Mouse (Mus musculus) left cerebral cortex, adult 9 months (tissue): Measurements from ENCODE around the gene Pcnx.
A peak's percentile ranks its signal among the peaks of the same experiment; 100 is the strongest.

Source experiments
- DNase-seq, 2 experiments: peaks; one replicate each; pipeline ENCODE4 v3.0.0; 2022; ENCODE audit warnings: low spot score in 2 of 2

The Pcnx gene

DNA sequence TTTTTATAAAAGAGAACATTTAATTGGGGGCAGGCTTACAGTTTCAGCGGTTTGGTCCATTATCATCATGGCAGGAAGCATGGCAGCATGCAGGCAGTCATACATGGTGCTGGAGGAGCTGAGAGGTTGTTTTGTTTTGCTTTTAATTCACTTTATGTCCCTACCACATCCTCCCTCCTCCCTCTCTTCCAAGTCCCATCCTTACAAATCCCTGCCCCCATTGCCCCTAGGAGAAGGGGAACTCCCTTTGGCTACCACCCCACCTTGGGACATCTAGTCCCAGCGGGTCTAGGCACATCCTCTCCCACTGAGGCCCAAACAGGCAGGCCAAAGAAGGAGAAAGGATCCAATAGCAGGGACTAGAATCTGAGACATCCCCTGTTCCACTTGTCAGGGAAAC, 44.6 kb downstream of the Pcnx start:
- no peak for DNase-seq

DNA sequence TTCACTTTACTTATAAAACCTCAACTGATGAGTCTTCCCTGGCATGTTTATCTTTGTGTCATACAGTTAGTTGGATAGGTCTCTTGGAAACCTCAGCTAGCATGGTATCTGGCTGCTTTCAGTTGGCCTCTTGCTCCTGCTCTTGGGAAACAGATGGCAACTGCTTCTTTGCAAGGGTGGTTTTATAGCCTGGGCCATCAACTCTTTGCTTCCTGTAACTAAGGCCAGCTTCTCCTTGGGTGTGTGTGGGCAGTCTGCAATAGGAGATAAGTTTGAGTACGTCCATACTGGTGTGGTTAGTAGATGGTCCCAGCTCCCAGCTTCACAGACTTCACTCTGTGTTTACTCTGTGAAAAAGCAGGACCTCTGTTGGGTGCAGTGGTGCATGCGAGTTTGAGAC, 46.0 kb downstream of the Pcnx start:
- no peak for DNase-seq

DNA sequence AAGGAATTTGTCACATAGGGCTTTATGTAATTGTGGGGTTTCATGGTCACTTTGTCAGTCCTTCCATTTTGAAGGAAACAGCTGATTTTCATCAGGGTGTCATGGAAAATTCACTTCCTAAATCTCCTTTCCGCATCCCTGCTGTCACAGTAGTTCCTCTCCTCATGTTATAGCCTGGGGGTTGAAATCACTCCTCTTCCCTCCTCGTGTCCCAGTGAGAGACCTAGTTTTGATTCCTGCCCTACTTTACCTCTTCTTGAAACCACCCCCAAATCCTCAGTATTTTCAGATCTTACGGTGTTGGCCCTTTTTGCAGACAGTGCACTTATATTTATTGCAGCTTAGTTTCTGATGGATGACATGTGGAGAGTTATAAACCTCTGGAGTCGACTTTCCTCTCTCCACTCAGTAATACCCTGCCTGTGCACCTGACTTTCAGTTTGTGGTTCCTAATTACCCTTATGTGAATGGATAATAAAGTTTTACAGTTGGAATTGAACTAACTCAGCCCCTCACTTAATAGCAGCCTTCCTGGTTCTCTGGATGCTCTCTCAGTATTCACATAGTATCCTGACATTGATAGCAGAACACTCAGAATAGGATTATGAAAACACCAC, 48.0 kb downstream of the Pcnx start:
- DNase-seq = no peak

DNA sequence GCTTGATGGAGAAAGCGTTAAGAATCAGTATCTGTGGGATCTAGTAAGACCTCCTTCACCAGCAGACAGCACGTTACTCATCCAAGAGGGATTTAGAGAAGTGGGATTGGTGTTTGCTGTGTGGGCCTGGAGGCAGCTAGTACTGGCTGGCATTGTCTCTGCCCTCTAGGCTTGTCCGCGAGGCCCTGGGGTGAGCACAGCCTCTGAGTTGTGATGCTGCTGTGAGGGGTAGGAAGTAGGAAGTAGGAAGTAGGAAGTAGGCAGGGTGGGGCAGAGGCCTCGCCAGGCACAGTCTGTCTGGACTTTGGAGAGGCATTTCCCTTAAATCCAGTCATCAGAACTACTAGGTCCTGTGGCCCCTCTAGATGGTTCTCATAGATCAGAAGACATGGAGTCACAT, 50.6 kb downstream of the Pcnx start:
- DNase-seq = no peak

DNA sequence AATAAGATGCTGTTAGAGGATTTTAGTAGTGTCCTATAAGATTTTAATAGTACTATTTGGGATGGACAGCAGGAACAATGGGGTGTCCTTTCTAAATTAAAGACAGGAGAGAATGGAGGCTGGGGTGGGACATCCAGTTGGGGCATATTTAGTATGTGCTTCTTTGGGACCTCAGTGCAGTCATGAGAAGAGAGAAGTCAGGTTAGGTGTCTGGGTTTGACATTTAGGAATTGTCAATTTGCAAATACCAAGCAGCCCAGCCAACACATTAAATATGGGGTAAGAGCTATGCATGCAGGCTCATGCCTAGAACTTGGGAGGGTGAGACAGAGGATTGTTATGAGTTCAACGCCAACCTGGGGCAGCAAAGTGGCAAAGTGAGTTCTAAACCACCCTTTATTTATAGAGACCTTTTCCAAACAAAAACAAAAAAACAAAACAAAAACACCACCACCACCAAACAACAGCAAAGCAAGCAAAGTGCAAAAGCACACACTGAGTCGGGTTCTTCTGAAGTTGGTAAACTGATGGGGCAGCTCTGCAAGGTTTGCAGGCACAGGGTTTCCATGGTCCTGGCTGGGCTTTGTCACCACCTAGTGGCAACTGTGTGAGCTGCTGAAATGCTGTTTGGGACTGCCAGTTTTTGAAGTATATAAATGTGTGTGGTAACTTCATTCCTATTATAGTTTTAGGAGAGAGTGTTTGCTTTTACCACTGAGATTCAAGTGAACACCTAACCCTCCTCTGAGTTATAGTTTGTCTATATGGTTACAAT, 55.5 kb downstream of the Pcnx start:
- peak in 1 of 2 experiments; percentile 82 for DNase-seq

DNA sequence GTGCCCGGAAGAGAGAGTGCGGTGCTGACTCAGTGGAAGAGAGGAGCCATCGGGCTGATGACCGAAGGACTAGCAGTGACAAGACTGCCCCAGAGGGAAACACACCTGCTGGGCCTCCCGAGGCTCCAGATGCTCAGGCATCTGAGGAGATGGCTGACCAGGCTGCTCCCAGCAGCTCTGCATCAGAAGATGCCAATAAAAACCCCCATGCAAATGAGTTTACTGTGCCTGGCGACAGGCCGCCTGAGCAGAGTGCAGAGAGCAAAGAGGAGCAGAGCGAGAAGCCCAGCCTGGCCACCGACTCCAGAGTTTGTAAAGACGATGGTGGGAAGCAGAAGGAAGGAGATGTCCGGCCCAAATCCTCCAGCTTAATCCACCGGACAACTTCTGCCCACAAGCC, 58.5 kb downstream of the Pcnx start:
- no peak for DNase-seq

DNA sequence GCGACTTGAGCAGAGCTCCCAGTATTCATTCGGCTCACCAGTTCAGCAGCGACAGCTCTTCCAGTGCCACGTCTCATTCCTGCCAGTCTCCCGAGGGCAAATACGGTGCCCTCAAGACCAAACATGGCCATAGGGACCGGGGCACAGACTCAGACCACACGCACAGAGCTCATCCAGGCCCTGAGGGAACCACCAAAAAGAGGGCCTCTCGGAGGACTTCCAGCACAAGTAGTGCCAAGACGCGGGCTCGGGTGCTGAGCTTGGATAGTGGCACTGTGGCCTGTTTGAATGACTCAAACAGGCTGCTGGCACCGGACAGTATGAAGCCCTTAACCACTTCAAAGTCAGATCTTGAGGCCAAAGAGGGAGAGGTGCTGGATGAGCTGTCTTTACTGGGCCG, 59.1 kb downstream of the Pcnx start:
- no peak for DNase-seq

DNA sequence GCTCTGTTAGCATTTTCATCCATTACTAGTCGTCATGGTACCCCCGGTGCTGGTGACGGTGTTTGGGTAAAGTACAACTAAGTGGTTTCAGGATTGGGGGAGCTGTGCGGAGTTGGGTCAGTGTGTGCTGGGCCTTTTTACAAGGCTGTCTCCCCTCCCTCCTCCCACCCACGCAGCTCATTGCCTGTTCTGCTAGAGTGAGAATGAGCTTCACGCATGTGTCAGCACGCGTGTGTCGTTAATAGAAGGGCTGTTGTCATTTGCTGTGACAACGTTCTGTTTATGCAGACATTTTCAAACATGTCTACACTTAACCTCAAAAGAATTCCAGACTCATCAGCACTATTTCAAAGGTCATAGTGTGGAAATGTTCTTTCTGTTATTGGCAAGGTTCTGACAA, 60.2 kb downstream of the Pcnx start:
- DNase-seq = no peak

DNA sequence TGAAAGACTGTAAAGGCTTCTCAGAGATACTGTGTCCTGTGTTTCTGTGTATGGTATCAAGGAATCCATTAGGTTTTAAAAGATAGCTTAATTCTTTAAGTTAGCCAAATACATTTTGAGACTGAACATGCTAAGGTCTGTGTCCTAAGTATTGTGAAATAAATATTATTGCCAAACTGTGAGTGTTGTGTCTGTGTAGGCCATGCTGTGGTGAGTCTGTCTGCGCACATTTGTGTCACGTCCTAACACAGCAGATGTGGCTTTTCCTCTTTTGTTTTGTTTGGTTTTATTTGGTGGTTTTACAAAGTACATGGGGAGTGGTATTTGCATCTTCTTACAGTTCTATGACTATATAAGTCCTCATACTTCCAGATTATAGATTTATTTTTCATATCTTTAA, 60.8 kb downstream of the Pcnx start:
- no peak for DNase-seq

DNA sequence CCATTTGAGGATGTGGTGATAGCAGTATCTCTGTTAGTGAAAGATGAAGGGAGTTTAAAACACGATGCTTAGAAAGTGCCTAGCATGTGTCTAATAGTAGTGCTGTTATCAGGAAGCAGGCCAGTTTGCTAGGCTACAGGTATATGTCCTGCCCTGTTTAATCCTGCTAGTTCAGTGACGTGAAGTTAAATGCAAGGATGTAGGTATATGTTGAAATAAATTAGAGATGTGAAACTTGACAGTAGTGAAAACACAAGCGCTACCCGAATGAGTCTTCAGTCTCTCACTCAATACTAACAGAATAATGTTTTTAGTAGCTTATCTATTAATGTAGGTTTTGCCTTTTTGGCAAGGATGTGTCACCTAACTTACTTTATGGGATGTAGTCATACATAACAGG, 62.0 kb downstream of the Pcnx start:
- DNase-seq = no peak

DNA sequence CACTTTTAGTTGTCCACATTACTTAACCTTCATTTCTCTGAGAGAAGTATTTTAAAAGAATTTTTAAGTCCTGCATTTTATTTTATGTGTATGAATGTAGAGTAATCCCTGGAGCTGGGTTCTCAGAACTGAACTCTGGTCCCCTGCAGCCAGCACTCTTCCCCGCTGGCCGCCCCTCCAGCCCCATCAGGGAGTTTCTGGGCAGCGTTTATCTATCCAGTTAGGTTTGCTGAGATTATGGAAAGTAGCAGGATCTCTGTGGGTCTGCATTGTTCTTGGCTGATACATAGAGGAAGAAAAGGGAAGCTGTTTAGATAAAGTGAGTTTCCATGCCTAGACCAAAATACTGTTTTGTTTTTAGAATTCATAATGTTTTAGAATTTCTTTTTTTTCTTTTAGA, 63.0 kb downstream of the Pcnx start:
- no peak for DNase-seq

DNA sequence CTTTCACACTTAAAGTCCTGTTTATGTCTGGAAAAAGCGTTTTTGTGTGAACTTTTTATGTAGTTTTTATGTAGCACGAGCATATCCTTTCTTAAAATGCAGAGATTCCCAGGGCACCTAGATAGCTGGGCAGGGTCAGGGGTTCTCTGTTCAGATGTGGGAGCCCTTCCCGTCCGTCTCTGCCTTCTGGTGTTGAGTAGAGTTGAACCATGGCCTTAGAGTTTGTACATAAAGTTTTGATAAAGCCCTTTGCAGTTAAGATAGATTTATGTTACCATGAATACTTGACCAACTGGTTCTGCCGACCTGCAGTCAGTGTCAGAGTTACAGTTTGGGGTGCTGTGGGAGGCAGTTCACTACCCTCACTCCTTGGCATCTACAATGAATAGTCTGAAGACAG, 67.3 kb downstream of the Pcnx start:
- DNase-seq = no peak

DNA sequence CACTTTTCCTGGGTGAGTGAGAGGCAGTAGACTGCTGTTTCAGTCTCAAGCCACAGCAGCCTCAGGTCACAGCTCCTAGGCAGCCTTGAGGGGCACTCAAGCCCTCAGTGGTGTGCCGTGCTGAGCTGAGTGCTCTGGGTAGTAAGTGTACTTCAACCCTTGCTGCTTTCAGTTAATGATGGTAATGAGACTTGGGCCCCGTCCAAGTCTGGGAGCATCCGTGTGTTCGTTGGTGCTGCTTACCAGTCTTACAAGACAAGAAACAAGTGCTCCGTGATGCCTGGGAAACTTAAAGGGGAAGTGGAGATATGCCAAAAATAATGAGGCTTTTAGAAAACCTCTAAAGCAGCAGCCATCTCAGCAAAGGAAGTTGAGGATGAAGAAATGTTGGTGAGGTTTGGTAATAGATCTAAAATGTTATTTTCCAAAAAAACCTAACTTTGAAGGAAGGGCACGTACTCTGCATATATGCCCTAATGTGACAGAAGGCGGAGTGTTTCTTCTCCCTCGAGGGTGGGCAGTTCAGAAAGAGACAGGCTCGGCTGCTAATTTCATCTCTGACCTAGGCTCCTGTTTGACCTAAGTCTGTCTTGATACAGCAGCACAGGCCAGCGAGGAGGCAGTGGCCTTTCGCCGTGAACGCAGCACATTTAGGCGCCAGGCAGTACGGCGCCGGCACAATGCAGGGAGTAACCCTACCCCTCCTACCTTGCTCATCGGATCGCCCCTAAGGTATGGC, 68.0 kb downstream of the Pcnx start:
- DNase-seq = no peak

DNA sequence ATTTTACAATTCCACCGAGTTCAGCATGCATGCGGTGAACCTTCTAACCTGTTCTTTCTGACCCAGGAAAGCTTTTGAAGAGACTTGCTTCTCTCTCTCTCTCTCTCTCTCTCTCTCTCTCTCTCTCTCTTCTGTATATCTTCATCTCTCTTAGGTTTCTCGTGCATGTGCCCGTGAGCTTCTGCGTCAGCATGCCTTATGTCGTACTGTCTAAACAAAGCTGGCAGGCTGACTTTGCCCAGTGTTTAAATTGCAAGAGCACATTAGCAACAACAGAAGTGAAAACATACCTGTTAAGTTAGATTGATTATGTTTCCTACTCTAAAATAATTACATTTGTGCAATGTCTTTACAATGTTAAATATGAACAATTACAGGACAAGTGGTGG, 68.6 kb downstream of the Pcnx start:
- no peak for DNase-seq

DNA sequence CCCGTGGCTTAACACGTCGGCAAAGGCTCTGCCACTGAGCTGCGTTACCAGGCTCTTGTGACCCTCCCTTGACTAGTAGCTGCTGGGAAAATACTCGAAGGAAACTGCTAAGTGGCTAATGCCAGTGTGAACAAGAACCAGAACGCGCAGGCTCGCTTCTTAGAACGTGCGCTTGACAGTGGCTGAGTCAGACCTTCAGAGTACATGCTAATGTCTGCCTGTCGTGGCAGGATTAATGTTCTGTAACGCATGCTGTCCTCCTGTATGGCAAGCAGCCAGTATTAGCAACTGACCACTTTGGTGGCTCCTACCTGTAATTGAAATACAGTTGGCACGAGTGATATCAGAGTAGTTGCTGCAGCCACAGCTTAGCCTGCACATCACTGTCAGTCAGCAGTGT, 72.2 kb downstream of the Pcnx start:
- no peak for DNase-seq

DNA sequence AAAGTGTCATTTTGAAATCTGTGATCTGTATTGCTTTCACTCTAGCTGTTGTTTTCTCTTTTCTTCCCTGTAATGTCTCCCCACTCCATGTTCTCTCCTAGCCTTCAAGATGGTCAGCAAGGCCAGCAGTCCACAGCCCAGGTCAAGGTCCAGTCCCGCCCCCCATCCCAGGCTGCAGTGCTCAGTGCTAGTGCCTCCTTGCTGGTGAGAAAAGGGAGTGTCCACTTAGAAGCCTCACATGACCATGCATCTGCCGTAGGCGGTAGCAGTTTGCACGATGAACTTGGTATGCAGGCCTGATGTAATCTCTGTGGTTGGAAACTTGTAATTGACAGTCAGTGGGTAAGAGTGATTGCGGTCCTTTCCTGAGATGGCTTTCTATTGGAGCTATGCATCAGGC, 73.6 kb downstream of the Pcnx start:
- DNase-seq = no peak

DNA sequence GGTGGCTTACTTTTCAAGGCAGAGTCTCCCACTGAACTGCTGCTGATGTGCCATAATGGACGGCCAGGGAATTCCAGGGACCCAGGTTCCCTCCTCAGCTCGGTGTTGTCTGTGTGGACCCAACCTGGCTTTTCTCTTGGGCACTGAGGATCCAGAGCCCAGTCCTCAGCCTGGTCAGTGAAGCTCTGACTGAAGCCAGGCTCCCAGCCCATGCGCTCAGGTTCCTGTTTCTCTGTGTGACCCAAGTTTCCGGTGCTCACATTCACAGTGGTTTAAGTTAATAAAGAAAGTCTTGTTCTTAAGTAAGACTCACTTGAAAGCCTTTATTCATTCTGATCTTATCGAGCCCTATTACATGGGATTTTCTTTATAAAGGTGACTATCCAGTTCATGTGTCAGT, 74.7 kb downstream of the Pcnx start:
- no peak for DNase-seq

DNA sequence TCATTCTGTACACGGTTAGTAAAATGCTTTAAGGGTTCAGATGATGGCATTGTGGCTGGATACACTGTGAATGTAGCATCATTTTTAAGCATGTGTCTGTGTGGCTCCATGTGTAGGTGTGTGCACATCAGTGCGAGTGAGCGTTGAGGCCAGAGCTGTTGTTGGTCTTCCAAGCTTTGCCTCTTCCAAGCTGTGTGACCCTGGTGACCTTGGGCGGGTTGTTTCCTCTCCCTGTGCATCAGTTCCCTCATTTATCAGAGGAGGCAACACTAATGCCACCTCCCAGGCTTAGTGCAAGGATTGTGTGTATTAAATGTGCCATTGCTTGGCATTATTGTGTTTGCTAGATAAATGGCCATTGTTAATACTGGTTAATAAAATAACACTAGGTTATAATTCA, 76.2 kb downstream of the Pcnx start:
- no peak for DNase-seq

DNA sequence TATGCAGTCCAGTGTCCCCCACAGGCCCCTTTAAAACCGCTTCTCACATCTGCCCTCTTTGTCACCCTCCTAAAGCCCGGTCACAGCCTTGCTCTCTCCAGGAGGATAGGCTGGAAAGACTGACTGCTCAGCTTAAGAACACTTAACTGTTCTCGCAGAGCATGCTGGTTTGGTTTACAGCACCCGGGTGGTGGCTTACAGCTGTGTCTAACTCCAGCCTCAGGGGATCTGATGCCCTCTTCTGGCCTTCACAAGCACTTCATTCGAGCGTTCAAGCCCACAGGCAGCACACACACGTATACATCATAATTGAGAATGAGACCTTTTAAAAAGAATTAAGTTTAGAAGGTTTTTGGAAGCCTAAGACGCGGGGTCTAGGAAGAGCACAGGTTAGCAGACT, 81.4 kb downstream of the Pcnx start:
- no peak for DNase-seq

DNA sequence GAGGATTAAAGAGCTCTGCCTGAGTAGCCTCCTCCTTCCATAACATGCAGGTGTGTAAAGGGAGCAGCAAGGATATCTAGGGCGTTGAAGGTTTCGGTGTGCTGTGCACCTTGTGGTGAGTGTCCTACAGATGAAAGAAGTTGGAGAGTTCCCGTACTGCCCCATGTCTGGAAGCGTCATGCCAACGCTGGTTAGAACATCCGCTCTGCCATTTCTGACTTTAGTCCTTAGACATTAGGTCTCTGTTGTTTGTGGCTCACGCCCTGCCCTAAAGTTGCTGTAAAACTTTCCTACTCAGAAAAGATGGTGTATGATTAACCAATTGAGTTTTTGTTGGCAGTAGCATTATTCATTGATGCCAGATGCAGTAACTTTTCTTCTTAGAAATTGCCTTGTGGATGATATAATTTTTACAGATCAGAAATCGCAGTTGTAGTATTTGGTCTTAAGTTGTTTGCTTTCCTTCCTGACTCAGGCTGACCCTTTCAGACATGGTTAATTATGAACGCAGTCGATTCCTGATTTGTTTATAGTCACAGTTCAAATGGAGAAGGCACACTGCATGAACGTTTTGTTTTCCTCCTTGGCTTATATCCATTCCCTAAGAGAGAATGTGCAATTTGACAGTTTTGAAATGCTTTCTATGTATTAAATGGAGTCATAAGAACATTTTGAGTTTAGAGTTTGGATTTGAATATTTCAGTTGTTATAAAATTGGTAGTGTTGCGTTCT, 83.7 kb downstream of the Pcnx start:
- no peak for DNase-seq

DNA sequence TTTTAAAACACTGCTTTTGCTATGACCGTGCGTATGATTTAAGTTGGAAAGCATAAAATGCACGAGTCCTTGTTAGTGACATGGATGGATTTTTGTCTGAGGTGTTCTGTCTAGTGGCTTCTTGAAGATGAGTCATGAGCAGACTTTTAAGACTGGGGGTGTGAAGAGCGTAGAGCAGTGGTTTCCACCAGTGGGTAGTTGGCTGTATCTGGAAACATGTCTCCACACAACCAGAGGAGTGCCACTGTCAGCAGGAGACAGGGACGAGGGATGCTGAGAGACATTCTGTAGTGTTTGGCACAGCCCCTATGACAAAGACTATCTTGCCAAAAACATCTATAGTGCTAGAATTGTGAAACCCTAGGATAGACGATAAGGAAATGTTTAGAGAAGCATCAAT, 89.2 kb downstream of the Pcnx start:
- no peak for DNase-seq

DNA sequence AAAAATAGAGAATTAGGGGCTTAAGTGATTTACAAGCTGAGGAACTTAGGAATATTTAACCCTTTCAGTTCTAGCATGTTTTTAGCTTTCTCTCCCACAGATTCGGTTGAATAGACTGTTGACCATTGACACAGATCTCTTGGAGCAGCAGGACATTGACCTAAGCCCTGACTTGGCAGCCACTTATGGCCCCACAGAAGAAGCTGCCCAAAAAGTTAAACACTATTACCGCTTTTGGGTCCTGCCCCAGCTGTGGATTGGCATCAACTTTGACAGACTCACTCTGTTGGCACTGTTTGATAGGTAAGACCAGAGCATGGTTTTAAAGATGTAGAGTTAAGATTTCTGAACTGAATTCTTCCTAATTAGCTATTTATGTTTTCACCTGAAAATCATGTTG, 90.2 kb downstream of the Pcnx start:
- no peak for DNase-seq

DNA sequence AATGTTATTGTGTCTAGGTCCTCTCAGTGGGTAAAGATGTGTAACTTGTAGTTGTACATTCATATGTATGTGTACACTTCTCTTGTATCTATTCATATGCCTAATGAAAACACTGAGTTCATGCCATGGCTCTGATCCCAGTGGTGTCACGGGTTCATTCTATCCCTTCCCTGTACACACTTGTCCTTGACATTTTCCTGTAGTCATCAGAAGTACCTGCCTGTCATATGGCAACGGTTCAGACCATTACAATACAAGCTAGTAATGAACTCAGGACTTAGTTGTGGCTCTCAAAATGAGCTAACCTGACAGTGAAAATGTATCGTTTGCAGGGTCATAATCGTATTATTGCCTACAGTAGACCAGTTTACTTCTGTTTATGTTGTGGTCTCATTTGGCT, 98.5 kb downstream of the Pcnx start:
- no peak for DNase-seq
